Mouse (Mus musculus) embryonic fibroblast, embryonic 13.5 days (primary cell): ENCODE measurements around the gene B2m.

ENCODE experiments used
- CTCF ChIP-seq: IDR thresholded peaks from 2 replicates; pipeline ENCODE4 v1.5.1; 2011; ENCODE audit warnings: mild to moderate bottlenecking, control low read depth, low read length, moderate library complexity, borderline replicate concordance; ENCODE audit not compliant: insufficient read depth
- POLR2A ChIP-seq: IDR thresholded peaks from 2 replicates; pipeline ENCODE4 v1.6.1; 2011; ENCODE audit warnings: low read depth, mild to moderate bottlenecking, control low read depth, low read length, moderate library complexity

- TF ChIP-seq CTCF = no peak
- no peak for TF ChIP-seq POLR2A
Measured at GRCm38 (mm10) chr2:122151221-122151620, 3.7 kb downstream of the B2m start.
